In genomic region chr17:23620351-23620750, GRCm38 (mm10) we compare ENCODE assay signal across 27 mouse cellular contexts. TPM values are rescaled to one million over a fixed set of nuclear protein-coding genes. Genes with fewer than 3 reads are reported as not detected.
DNase-seq lines count a peak whose midpoint lies in the region; ATAC-seq lines count a peak whose summit lies in the region.
"Had no signal": no experiment of that assay in that cellular context is flagged by ENCODE, and none has a peak within 500 bp of the region (broad histone marks: within the 10 kb centered on the region; RNA-seq: fewer than 3 reads in every experiment).

No protein-coding gene starts in this region.

- no peak overlapping the region for H3K4me2 ChIP-seq in forebrain, embryonic 12.5 days
- H3K4me2 ChIP-seq: embryonic facial prominence, embryonic 13.5 days; forebrain, embryonic 13.5 days; hindbrain, embryonic 12.5 days had no signal

- peaks cover 6% of the 10 kb centered on the region; the same call in 1 of the 2 replicates for H3K27me3 ChIP-seq in forebrain, embryonic 12.5 days

- H3K36me3 ChIP-seq in forebrain, embryonic 12.5 days (replicated peaks): no peaks in the 10 kb centered on the region
- H3K36me3 ChIP-seq: embryonic facial prominence, embryonic 13.5 days; G1E; heart, embryonic 10.5 days; hindbrain, embryonic 12.5 days had no signal

- no peaks in the 10 kb centered on the region for H3K4me1 ChIP-seq in forebrain, embryonic 12.5 days
- H3K4me1 ChIP-seq: embryonic facial prominence, embryonic 13.5 days; forebrain, embryonic 13.5 days; heart, embryonic 10.5 days; hindbrain, embryonic 12.5 days had no signal

- peak; percentile 93 for ATAC-seq in CD4-positive, CD25-positive, alpha-beta regulatory T cell, adult 4 months
- ATAC-seq in neutrophil, adult 5-6 weeks (ENCODE audit: extremely low read depth, insufficient number of reproducible peaks, low FRiP score, poor library complexity, severe bottlenecking): peak; percentile 42; the same call in 1 of the 2 replicates
- ATAC-seq in forebrain, embryonic 12.5 days (ENCODE audit: low FRiP score): no peak
- ATAC-seq: forebrain, embryonic 13.5 days; forebrain, postnatal 0 days; hindbrain, postnatal 0 days had no signal

- no peak overlapping the region for H3K27ac ChIP-seq in forebrain, embryonic 12.5 days
- H3K27ac ChIP-seq: embryonic facial prominence, embryonic 13.5 days; forebrain, embryonic 13.5 days; heart, embryonic 10.5 days; hindbrain, embryonic 12.5 days; hindbrain, postnatal 0 days had no signal

- no peaks in the 10 kb centered on the region for H3K9me3 ChIP-seq in forebrain, embryonic 12.5 days
- H3K9me3 ChIP-seq: embryonic facial prominence, embryonic 13.5 days; forebrain, embryonic 13.5 days; G1E; heart, embryonic 10.5 days; hindbrain, embryonic 12.5 days had no signal

- no peak overlapping the region for H3K9ac ChIP-seq in forebrain, embryonic 12.5 days
- H3K9ac ChIP-seq: embryonic facial prominence, embryonic 13.5 days; forebrain, embryonic 13.5 days; forebrain, postnatal 0 days; hindbrain, embryonic 12.5 days had no signal

- WGBS in forebrain, embryonic 12.5 days: 88% methylated on average over 7 of the region's 7 CpGs

- H3K4me3 ChIP-seq in forebrain, embryonic 12.5 days (replicated peaks): no peak overlapping the region
- H3K4me3 ChIP-seq: embryonic facial prominence, embryonic 13.5 days; forebrain, embryonic 13.5 days; heart, embryonic 10.5 days; hindbrain, embryonic 12.5 days had no signal

- DNase-seq in lung, postnatal 25 days (ENCODE audit: low spot score): peak; percentile 21
- DNase-seq in lung, postnatal 4 days: no peak
- DNase-seq in induced T-regulatory cell, adult 2 months (ENCODE audit: low read depth): peak; percentile 92
- DNase-seq in urinary bladder, postnatal 4 days (ENCODE audit: low spot score in 2 of 2): no peak
- DNase-seq: adrenal gland, postnatal 14 days; B cell, adult 2 months; cerebellum, adult 11-12 months; cerebellum, adult 9-10 months; cerebellum, postnatal 25 days; forebrain, postnatal 0 days; gastrocnemius, postnatal 10 days; heart, adult 18-20 months; heart, postnatal 10 days; heart, postnatal 4 days had no signal

RNA-seq across cellular contexts. Expression of gene Zscan10, which starts 19.7 kb away (rescaled TPM):
- polyA plus RNA-seq in CD4-positive, CD25-positive, alpha-beta regulatory T cell, adult 4 months (2017; shearing (Covaris generic)): 1 to 10 TPM; 2.2 to 2.9 TPM
- not detected in 2 replicates for total RNA-seq in neutrophil, adult 5-6 weeks (2017)
- polyA plus RNA-seq in forebrain, embryonic 12.5 days (2016; fragmentation: Nextera tagmentation; extraction: Ambion mirVana): 0.17 TPM in 1 of 2 replicates, not detected in the other
- total RNA-seq: adrenal gland, adult 18-20 months; adrenal gland, postnatal 14 days; forebrain, postnatal 0 days; gastrocnemius, postnatal 10 days; gastrocnemius, postnatal 4 days; heart, adult 18-20 months; heart, postnatal 10 days; heart, postnatal 4 days had no signal
- polyA plus RNA-seq: cortical plate, adult 2 months; forebrain, embryonic 13.5 days; heart, embryonic 14.5 days had no signal

RNA-seq across cellular contexts. Expression of gene Zfp13, which starts 21.1 kb away (rescaled TPM):
- polyA plus RNA-seq in CD4-positive, CD25-positive, alpha-beta regulatory T cell, adult 4 months (2017; shearing (Covaris generic)): under 1 TPM in 1 of 2 experiments, not detected in 1; 0.38 TPM
- total RNA-seq in neutrophil, adult 5-6 weeks (2017): not detected in 2 replicates
- 22.1 and 22.6 TPM in 2 replicates for polyA plus RNA-seq in forebrain, embryonic 12.5 days (2016; fragmentation: Nextera tagmentation; extraction: Ambion mirVana)
- total RNA-seq: G1E had no signal

RNA-seq across cellular contexts. Expression of gene Mmp25, which starts 24.7 kb away (rescaled TPM):
- polyA plus RNA-seq in CD4-positive, CD25-positive, alpha-beta regulatory T cell, adult 4 months (2017; shearing (Covaris generic)): 1 to 10 TPM in 1 of 2 experiments, under 1 TPM in 1; 0.42 to 1.6 TPM
- 11.4 and 14.9 TPM in 2 replicates for total RNA-seq in neutrophil, adult 5-6 weeks (2017)
- polyA plus RNA-seq in forebrain, embryonic 12.5 days (2016; fragmentation: Nextera tagmentation; extraction: Ambion mirVana): 0.78 and 0.91 TPM in 2 replicates
- polyA plus RNA-seq: G1E had no signal

RNA-seq across cellular contexts. Expression of gene Bicdl2, which starts 40.0 kb away (rescaled TPM):
- polyA plus RNA-seq in CD4-positive, CD25-positive, alpha-beta regulatory T cell, adult 4 months (2017; shearing (Covaris generic)): under 1 TPM; 0.22 to 0.66 TPM
- 0.37 TPM in 1 of 2 replicates, not detected in the other for total RNA-seq in neutrophil, adult 5-6 weeks (2017)
- polyA plus RNA-seq in forebrain, embryonic 12.5 days (2016; fragmentation: Nextera tagmentation; extraction: Ambion mirVana): 0.19 and 0.42 TPM in 2 replicates
- total RNA-seq: adrenal gland, adult 18-20 months; adrenal gland, postnatal 14 days; G1E; gastrocnemius, postnatal 10 days; gastrocnemius, postnatal 4 days; heart, adult 18-20 months; heart, postnatal 10 days; hindbrain, postnatal 0 days had no signal
- polyA plus RNA-seq: G1E had no signal

RNA-seq across cellular contexts. Expression of gene Hcfc1r1, which starts 53.0 kb away (rescaled TPM):
- 10 to 100 TPM; 71.5 to 72.4 TPM for polyA plus RNA-seq in CD4-positive, CD25-positive, alpha-beta regulatory T cell, adult 4 months (2017; shearing (Covaris generic))
- 21.9 and 32.2 TPM in 2 replicates for total RNA-seq in neutrophil, adult 5-6 weeks (2017)
- 47.1 and 50.3 TPM in 2 replicates for polyA plus RNA-seq in forebrain, embryonic 12.5 days (2016; fragmentation: Nextera tagmentation; extraction: Ambion mirVana)

Comparison
In these comparisons a context has a peak if more than half of its experiments do, and no peak if none do; other contexts are left out.
1. DNase-seq: peak in lung, postnatal 25 days (single experiment) and induced T-regulatory cell, adult 2 months (single experiment); none in lung, postnatal 4 days (0 of 2) and urinary bladder, postnatal 4 days (0 of 2).
2. RNA of gene Zfp13, which starts 21.1 kb away (polyA plus RNA-seq): 22.1 to 22.6 TPM in forebrain, embryonic 12.5 days; 0.38 TPM in CD4-positive, CD25-positive, alpha-beta regulatory T cell, adult 4 months; every median in the first group is over 10 times any median in the second.